Mouse (Mus musculus) heart, postnatal 36 days (tissue): Measurements from ENCODE around the gene Eif3b. TPM values are rescaled to one million over a fixed set of nuclear protein-coding genes. Genes with fewer than 3 reads are reported as not detected.
"Not testable (repeated sequence)": the region's sequence is repeated elsewhere in the genome, so short reads cannot be mapped to it uniquely, and the experiment has no call there.

Experiments used
- DNase-seq, 2 experiments: peaks; one replicate each; pipeline ENCODE4 v3.0.0; 2021 to 2022
- intact Hi-C: fragments of 180-260 bp; cut with DNase I; formaldehyde crosslinking; loops from one replicate; pipeline ENCODE4 v1.15.1; 2025
- microRNA-seq, 2 experiments: library from miRNA; unstranded; fragments of <30 nt; microRNA quantifications; one replicate each; pipeline ENCODE4 v1.2.0; 2021; ENCODE audit warnings: borderline number of aligned reads in 2 of 2
- total RNA-seq, 2 experiments: library from RNA; stranded (reverse); gene quantifications; 2 replicates each; pipeline ENCODE4 v1.2.3; 2021

Gene Eif3b
- total RNA-seq, 2 experiments from 2014 or later: 89.8 to 97.7 TPM

- intact Hi-C loops: no loop called here
Observed at GRCm38 (mm10) chr5:140461476-140461875, 42.3 kb downstream of the Eif3b start.

DNA sequence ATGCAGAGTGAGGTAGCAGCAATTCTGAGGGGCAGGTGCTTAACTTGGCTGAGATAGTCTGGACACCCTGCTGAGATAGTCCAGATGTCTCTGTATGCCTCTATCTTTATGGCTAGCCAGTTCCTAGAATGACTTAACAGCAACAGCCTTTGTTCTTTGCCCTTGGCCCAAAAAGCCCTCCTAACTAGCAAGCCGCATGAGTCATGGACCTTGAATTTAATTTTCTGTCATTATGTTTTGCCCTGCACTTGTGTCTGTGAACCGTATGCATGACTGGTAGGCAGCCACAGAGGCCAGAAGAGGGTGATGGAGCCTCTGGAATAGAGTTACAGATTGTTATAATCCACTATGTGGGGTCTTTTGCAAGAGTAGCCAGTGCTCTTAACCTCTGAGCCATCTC is 44.0 kb downstream of the Eif3b start:
- intact Hi-C loops, DNase-seq: not testable (repeated sequence)

More at GRCm38 (mm10) chr5:140461476-140461875, 42.3 kb downstream of the Eif3b start:
- no peak for DNase-seq

DNA sequence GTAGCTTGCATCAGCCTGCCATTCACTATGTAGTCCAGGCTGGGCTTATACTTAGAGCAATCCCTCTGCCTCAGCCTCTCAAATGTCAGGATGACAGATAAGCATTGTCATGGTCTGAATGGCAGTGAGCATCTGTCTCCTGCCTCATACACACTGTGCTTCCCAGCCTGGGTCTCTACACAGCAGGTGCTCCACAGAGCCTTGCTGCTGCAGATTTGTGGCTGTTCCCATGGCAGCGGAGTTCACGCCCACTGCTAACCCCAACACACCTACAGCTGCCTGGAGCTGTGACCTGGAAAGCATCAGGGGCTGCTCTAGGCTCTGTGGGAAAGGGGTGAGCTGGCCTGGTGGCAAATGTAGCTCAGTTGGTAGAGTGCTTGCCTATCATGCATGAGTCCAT is 45.8 kb downstream of the Eif3b start:
- no peak for DNase-seq
- intact Hi-C loops: no loop called here

DNA sequence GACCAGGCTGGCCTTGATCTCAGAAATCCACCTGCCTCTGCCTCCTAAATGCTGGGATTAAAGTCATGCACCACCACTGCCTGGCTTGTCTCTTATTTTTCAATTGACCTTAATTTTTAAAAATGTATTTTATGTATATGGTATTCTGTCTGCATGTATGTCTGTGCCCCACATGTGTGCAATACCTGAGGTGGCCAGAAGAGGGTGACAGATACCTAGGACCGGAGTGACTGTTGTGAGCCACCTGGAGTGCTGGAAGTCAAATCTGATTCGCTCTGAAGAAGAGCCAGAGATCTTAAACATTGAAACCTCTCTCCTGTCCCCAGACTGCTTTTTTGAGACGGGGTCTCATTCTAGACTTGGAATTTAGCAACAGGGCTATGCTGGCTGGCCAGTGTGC is 53.2 kb downstream of the Eif3b start:
- DNase-seq: no peak
- intact Hi-C loops: no loop called here

GRCm38 (mm10) chr5:140481458-140481857 is 62.3 kb downstream of the Eif3b start:
- intact Hi-C loops: no loop called here

DNA sequence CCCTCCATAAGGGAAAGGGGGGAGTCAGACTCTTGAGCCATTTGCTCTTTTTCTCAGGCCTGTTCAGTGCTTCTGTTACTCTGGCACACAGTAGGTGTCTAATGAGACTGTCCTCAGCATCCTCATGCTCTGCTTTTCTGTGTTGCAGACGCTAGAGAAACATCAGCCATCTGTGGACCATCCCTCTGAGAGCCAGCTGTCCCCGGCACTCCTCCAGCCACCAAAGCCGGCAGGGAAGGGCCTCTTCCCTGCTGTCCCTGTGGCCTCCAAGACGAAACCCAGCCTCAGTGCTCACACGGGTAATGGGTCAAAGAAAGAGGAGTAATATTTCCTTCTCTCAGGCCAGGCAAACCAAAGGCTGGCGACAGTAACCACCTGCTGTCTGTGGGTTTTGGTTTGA is 72.0 kb downstream of the Eif3b start:
- intact Hi-C loops: no loop called here

More at GRCm38 (mm10) chr5:140481458-140481857, 62.3 kb downstream of the Eif3b start:
- no peak for DNase-seq

GRCm38 (mm10) chr5:140492684-140493233 is 73.6 kb downstream of the Eif3b start:
- intact Hi-C loops: no loop called here

More for the DNA sequence above, 72.0 kb downstream of the Eif3b start:
- no peak for DNase-seq

More at GRCm38 (mm10) chr5:140492684-140493233, 73.6 kb downstream of the Eif3b start:
- no peak for DNase-seq

Small RNA genes within 50 kb of the gene (microRNA-seq; reads per million reads assigned to microRNA genes)
- 0 reads per million in 2 experiments for gene Mir7038

Other genes with a start within 250 kb of the Eif3b start
- 10 to 100 TPM in 1 of 2 experiments, 1 to 10 TPM in 1; 9.6 to 10.6 TPM for gene Mad1l1, start 97.8 kb upstream of the Eif3b start, total RNA-seq
- 10 to 100 TPM in 1 of 2 experiments, 1 to 10 TPM in 1; 8.9 to 10.2 TPM for gene Nudt1, start 97.7 kb upstream of the Eif3b start, total RNA-seq
- 10 to 100 TPM; 10.5 to 11.0 TPM for gene Mrm2, start 87.4 kb upstream of the Eif3b start, total RNA-seq
- 10 to 100 TPM; 14.0 to 19.6 TPM for gene Snx8, start 30.1 kb upstream of the Eif3b start, total RNA-seq
- gene Gm4869, start 26.3 kb downstream of the Eif3b start, total RNA-seq: not detected
- gene Chst12, start 86.2 kb downstream of the Eif3b start, total RNA-seq: 1 to 10 TPM; 5.5 to 6.7 TPM
- not detected for gene Grifin, start 145.7 kb downstream of the Eif3b start, total RNA-seq
- 1 to 10 TPM; 7.2 to 9.1 TPM for gene Lfng, start 188.0 kb downstream of the Eif3b start, total RNA-seq
- 10 to 100 TPM; 13.4 to 14.7 TPM for gene Ttyh3, start 229.7 kb downstream of the Eif3b start, total RNA-seq